In genomic region chr8:70674716-70675115, GRCm38 (mm10) we compare ENCODE assay signal across 8 mouse cellular contexts. TPM values are rescaled to one million over a fixed set of nuclear protein-coding genes. Genes with fewer than 3 reads are reported as not detected.
DNase-seq lines count a peak whose midpoint lies in the region; ATAC-seq and TF ChIP-seq lines count a peak whose summit lies in the region.

No protein-coding gene starts in this region.

- H3K4me1 ChIP-seq in lung, embryonic 14.5 days (ENCODE audit: insufficient read depth): peaks cover 10% of the 10 kb centered on the region
- peaks cover 19% of the 10 kb centered on the region for H3K4me1 ChIP-seq in hindbrain, embryonic 15.5 days (replicated peaks)
- H3K4me1 ChIP-seq in midbrain, embryonic 15.5 days: peaks cover 21% of the 10 kb centered on the region

- H3K27ac ChIP-seq in lung, embryonic 14.5 days (ENCODE audit: low read depth): peak overlapping the region; percentile 95; the same call in 1 of the 2 replicates
- H3K27ac ChIP-seq in hindbrain, embryonic 15.5 days (replicated peaks): 0 out of 2 replicates have a peak overlapping the region, but pooled peaks have one; percentile 14
- peak overlapping the region; percentile 98; the same call in 1 of the 2 replicates for H3K27ac ChIP-seq in midbrain, embryonic 15.5 days

- TF ChIP-seq CTCF in lung, embryonic 14.5 days (IDR thresholded peaks at IDR 0.05; ENCODE audit: low read depth): no peak

- H3K27me3 ChIP-seq in lung, embryonic 14.5 days (ENCODE audit: insufficient read depth, low read length): no peaks in the 10 kb centered on the region
- H3K27me3 ChIP-seq in hindbrain, embryonic 15.5 days: no peaks in the 10 kb centered on the region
- no peaks in the 10 kb centered on the region for H3K27me3 ChIP-seq in midbrain, embryonic 15.5 days (replicated peaks)

- 70% methylated on average over 4 of the region's 4 CpGs for WGBS in lung, embryonic 14.5 days
- WGBS in hindbrain, embryonic 15.5 days: 95% methylated on average over 4 of the region's 4 CpGs
- 88% methylated on average over 4 of the region's 4 CpGs for WGBS in midbrain, embryonic 15.5 days

- no peaks in the 10 kb centered on the region for H3K9me3 ChIP-seq in lung, embryonic 14.5 days (ENCODE audit: low read depth, low read length)
- H3K9me3 ChIP-seq in hindbrain, embryonic 15.5 days: no peaks in the 10 kb centered on the region
- no peaks in the 10 kb centered on the region for H3K9me3 ChIP-seq in midbrain, embryonic 15.5 days

- H3K4me3 ChIP-seq in lung, embryonic 14.5 days (ENCODE audit: low read depth, low read length): peak overlapping the region; percentile 68; the same call in 1 of the 2 replicates
- H3K4me3 ChIP-seq in hindbrain, embryonic 15.5 days: no peak overlapping the region
- no peak overlapping the region for H3K4me3 ChIP-seq in midbrain, embryonic 15.5 days

- peak overlapping the region; percentile 93 for H3K4me2 ChIP-seq in lung, embryonic 14.5 days
- no peak overlapping the region; the same call in 1 of the 2 replicates for H3K4me2 ChIP-seq in hindbrain, embryonic 15.5 days
- H3K4me2 ChIP-seq in midbrain, embryonic 15.5 days: 0 out of 2 replicates have a peak overlapping the region, but pooled peaks have one; percentile 77

- DNase-seq in lung, embryonic 14.5 days: no peak
- DNase-seq in lung, adult 18-20 months: no peak
- peak; percentile 50 for DNase-seq in R1 (ENCODE audit: low read depth, low spot score)
- DNase-seq in adrenal gland, adult 18-20 months (ENCODE audit: low spot score in 2 of 2): no peak
- no peak for DNase-seq in thymus, postnatal 4 days

- peaks cover 29% of the 10 kb centered on the region for H3K36me3 ChIP-seq in lung, embryonic 14.5 days (ENCODE audit: insufficient read depth)
- peaks cover 9% of the 10 kb centered on the region; the same call in 1 of the 2 replicates for H3K36me3 ChIP-seq in hindbrain, embryonic 15.5 days
- peaks cover 13% of the 10 kb centered on the region; the same call in 1 of the 2 replicates for H3K36me3 ChIP-seq in midbrain, embryonic 15.5 days (replicated peaks)

- no peak for ATAC-seq in lung, embryonic 14.5 days (ENCODE audit: insufficient read depth)
- ATAC-seq in hindbrain, embryonic 15.5 days (ENCODE audit: low FRiP score, low read depth): no peak
- ATAC-seq in midbrain, embryonic 15.5 days (replicated peaks): no peak
- no peak for ATAC-seq in cerebellum, adult (ENCODE audit: insufficient number of reproducible peaks, low FRiP score, low TSS enrichment)

- no peak overlapping the region for H3K9ac ChIP-seq in lung, embryonic 14.5 days
- H3K9ac ChIP-seq in hindbrain, embryonic 15.5 days: no peak overlapping the region
- peak overlapping the region; percentile 58 for H3K9ac ChIP-seq in midbrain, embryonic 15.5 days

RNA-seq across cellular contexts. Expression of gene Lsm4, which starts 1.7 kb away (rescaled TPM):
- polyA plus RNA-seq in lung, embryonic 14.5 days (2014; fragmentation: Nextera tagmentation; extraction: Ambion mirVana): 305 and 327 TPM in 2 replicates
- polyA plus RNA-seq in hindbrain, embryonic 15.5 days (2015; fragmentation: Nextera tagmentation; extraction: Ambion mirVana): 192 and 193 TPM in 2 replicates
- polyA plus RNA-seq in midbrain, embryonic 15.5 days (2015; fragmentation: Nextera tagmentation; extraction: Ambion mirVana): 175 and 193 TPM in 2 replicates
- 10 to 100 TPM; 73.2 to 75.9 TPM for total RNA-seq in adrenal gland, adult 18-20 months (2021)

RNA-seq across cellular contexts. Expression of gene Pgpep1, which starts 14.5 kb away (rescaled TPM):
- 46.6 and 48.2 TPM in 2 replicates for polyA plus RNA-seq in lung, embryonic 14.5 days (2014; fragmentation: Nextera tagmentation; extraction: Ambion mirVana)
- polyA plus RNA-seq in hindbrain, embryonic 15.5 days (2015; fragmentation: Nextera tagmentation; extraction: Ambion mirVana): 76.5 and 77.8 TPM in 2 replicates
- polyA plus RNA-seq in midbrain, embryonic 15.5 days (2015; fragmentation: Nextera tagmentation; extraction: Ambion mirVana): 70.1 and 74.5 TPM in 2 replicates
- 100 to 1,000 TPM; 101 to 153 TPM for total RNA-seq in adrenal gland, adult 18-20 months (2021)

RNA-seq across cellular contexts. Expression of gene Jund, which starts 24.0 kb away (rescaled TPM):
- polyA plus RNA-seq in lung, embryonic 14.5 days (2014; fragmentation: Nextera tagmentation; extraction: Ambion mirVana): 70.1 and 72.9 TPM in 2 replicates
- polyA plus RNA-seq in hindbrain, embryonic 15.5 days (2015; fragmentation: Nextera tagmentation; extraction: Ambion mirVana): 98.4 and 105 TPM in 2 replicates
- 83.0 and 94.4 TPM in 2 replicates for polyA plus RNA-seq in midbrain, embryonic 15.5 days (2015; fragmentation: Nextera tagmentation; extraction: Ambion mirVana)
- 100 to 1,000 TPM; 228 to 252 TPM for total RNA-seq in adrenal gland, adult 18-20 months (2021)

RNA-seq across cellular contexts. Expression of gene Iqcn, which starts 28.5 kb away (rescaled TPM):
- 0.04 TPM in 1 of 2 replicates, not detected in the other for polyA plus RNA-seq in lung, embryonic 14.5 days (2014; fragmentation: Nextera tagmentation; extraction: Ambion mirVana)
- polyA plus RNA-seq in hindbrain, embryonic 15.5 days (2015; fragmentation: Nextera tagmentation; extraction: Ambion mirVana): 0.09 TPM in 2 replicates
- 0.05 and 0.14 TPM in 2 replicates for polyA plus RNA-seq in midbrain, embryonic 15.5 days (2015; fragmentation: Nextera tagmentation; extraction: Ambion mirVana)
- under 1 TPM in 1 of 2 experiments, not detected in 1; 0.10 TPM for total RNA-seq in adrenal gland, adult 18-20 months (2021)

RNA-seq across cellular contexts. Expression of gene Gdf15, which starts 42.5 kb away (rescaled TPM):
- polyA plus RNA-seq in lung, embryonic 14.5 days (2014; fragmentation: Nextera tagmentation; extraction: Ambion mirVana): 0.12 and 0.22 TPM in 2 replicates
- 0.25 and 0.30 TPM in 2 replicates for polyA plus RNA-seq in hindbrain, embryonic 15.5 days (2015; fragmentation: Nextera tagmentation; extraction: Ambion mirVana)
- 0.13 and 0.19 TPM in 2 replicates for polyA plus RNA-seq in midbrain, embryonic 15.5 days (2015; fragmentation: Nextera tagmentation; extraction: Ambion mirVana)
- total RNA-seq in adrenal gland, adult 18-20 months (2021): 1 to 10 TPM; 2.2 to 6.4 TPM

Comparison
In these comparisons a context has a peak if more than half of its experiments do, and no peak if none do; other contexts are left out.
1. H3K27ac ChIP-seq: peak in every context shown above with its lines; median percentile 98 in midbrain, embryonic 15.5 days; 95 in lung, embryonic 14.5 days; 14 in hindbrain, embryonic 15.5 days.